Mouse (Mus musculus): ENCODE results near the gene A230072I06Rik.
A peak's percentile ranks its signal among the peaks of the same experiment; 100 is the strongest.

The A230072I06Rik gene

DNA sequence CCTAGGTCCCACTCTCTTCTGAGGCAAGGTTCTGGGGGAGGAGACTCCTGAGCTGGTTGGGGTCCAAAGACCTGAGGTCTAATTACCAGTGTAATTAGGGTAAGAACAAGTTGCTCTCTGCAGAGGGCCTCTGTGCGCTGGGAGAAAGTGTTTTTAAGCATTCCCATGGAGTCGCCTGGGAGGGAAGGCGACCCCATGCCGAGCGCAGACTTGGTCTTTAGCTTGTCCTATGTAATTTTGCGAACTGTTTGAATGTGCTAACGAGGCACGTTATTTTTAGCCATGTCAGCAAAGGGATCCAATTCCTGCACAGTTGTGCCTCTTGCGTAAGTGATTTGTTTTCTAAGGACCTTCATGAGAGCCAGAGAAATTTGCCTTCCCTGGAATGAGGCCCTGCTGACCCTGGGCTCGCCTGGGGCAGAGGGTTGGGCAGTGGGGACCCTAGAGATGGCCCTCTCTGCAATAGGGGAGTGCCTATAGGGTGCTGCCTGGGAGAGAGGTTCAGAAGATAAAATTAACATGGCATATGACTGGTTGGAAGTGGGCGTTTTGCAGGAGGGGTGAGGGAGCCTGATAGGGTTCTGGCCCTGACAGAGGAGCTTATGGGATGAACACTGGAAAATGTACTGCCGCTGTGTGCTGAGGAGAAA lies at the start of gene A230072I06Rik:
A230072I06Rik (plus strand) TSS at position 157 of the 650 bp plus-strand sequence.
- DNase-seq (ENCODE audit: extremely low spot score, low spot score), result no peak

DNA sequence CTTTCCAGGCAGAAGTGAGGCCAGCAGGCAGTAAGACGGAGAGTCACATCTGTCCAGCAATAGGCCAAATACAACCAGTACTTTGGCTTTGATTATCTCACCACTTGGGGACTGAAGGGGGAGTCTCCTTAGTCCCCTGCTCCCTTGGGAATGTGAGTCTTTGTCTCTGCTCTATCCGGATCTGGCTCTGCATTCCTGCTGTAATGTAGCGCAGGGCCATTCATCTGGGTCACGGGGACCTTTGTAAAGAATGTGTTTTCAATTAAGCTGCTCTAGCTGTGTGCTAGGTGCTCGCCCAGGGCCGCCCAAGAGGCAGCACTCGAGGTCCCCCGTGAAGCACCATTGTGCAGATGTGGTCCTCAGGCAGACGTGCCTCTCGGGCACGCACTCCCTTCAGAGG lies 44.6 kb upstream of the A230072I06Rik start:
- peak; percentile 18 for DNase-seq (ENCODE audit: extremely low spot score, low spot score)

DNA sequence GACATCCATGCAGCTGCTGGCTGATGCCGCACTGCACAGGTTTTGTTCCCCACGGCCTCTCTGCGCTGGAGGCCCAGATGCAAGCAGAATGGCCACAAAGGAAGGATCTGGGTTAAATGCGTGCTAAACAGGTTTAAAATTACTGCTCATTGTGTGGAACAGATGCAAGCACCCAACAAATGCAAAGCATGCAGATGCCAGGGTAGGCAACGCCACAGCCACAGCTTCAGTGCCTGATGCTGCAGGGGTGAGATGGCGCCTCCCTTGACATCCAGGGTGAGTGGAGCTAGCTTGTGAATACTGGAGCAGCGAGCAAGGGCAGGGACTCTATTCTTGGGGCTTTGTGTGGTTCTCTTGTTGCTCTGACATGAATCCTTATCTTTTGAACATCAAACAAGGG lies 39.8 kb upstream of the A230072I06Rik start:
- DNase-seq (ENCODE audit: extremely low spot score, low spot score), result no peak

DNA sequence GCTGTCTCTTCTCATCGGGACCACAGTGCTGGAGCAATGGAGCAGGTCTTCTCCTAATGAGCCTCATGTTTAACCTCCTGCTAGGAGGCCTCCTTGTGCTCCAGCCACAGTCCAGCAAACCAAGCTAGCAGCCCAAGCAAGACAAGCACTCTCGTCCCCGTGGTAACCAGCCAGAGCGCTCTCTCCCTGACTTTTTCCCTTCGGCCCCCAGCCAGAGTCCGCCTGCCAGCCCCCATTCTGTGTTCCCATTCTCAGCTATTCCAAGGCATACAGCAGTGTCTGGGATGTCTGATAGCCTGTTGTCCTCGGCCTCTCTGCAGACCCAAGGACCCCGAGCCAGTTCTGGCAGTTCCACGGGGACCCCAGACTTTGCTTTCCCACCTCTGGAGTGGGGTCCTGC lies 38.5 kb upstream of the A230072I06Rik start:
- DNase-seq (ENCODE audit: extremely low spot score, low spot score), result no peak

DNA sequence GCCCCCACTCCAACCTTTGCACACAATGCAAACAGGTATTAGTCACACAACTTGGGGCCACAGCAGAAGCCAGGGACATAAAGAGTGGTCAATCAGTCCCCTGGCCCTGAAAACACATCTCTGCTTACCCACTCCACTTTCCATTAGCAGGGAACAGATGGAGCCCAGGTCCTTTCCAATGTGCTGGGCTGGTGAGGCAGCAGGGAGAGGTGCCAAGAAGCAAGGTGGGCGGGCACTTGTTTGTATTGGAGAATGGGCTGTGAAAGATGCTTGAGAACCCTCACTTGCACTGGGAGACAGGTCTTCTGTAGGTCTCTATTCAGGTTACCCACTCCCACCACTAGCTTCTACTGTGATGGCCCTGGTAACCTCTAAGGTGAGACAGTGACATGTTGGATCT lies 34.9 kb upstream of the A230072I06Rik start:
- DNase-seq (ENCODE audit: extremely low spot score, low spot score), result no peak

DNA sequence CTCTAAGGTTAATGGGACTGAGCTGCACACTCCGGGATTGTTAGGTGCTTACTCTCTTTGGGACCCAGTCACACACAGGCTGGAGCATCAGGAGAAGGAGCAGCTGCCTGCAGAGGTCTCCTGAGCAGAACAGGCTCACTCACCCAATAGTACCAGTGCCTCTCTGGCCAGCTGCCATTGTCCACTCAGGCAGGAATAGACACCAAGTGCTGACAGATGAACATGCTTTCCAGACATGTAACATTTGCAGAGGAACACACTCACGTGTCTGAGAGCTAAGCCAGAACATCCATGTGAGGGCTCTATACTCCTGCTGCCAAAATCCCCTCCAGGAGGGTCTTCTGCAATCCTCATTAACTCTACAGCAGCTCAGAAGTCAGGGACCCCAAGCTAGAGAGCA lies 18.7 kb upstream of the A230072I06Rik start:
- DNase-seq (ENCODE audit: extremely low spot score, low spot score), result no peak

DNA sequence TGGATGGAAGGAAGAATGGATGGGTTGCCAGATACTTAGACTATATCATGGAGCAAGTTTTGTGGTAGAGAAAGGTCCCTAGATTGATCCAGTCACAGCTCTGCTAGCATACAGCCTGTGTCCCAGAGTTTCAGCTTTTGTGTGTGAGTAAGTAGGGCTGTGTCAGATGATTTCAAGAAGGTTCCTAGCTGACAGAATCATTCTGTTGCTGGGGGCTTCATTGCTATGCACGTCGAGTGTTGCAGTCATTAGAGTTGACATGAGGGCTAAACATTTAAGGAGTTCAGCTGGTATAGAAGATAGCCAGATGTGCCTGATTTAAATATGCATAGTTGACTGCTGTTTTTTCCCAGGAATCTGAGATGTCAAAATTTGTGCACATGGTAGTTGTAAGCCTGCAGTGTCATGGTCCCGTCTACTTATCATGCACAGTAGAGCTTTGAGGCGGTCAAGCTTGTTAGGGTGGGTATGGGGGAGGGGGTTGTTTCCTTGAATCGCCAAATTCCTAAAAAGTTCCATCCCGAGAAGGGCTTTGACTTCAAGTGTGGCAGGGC lies 18.1 kb upstream of the A230072I06Rik start:
- no peak for DNase-seq (ENCODE audit: extremely low spot score, low spot score)

DNA sequence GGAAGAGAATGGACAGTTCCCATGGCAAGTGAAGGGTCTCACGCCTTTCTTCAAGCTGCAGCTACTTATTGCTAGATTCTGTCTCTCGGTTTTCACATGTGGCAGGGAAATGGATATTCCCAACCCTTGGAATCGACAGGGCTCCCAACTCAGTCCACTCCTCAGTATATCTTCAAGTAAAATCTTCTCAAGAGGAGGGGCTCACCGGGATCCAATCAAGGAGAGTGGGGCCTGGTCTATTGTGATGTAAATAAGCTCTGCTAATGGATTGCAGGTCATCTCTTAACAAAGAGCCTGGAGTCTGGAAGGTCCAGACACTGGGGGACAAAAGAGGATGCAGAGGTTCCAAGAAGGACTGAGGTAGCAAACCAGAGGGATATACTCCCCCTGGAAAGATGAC lies 17.1 kb upstream of the A230072I06Rik start:
- DNase-seq (ENCODE audit: extremely low spot score, low spot score), result no peak

DNA sequence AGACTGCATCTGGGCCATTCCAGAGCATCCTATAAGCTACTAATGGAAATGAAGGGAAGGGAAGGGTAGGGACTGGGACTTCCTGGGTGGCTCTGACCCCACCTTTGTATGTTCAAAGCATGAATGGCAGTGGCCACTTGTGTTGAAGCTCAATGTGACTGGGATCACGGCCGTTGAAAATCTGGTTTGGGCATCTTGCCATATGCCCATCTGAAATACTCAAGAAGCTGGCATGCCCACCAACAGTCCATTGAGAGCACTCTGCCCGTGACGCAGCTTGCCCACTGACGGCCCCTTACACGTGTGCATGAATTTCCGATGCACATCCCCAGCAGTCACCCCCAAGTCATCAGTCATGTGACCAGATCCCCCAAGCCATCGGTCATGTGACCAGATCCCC lies 13.6 kb upstream of the A230072I06Rik start:
- no peak for DNase-seq (ENCODE audit: extremely low spot score, low spot score)

DNA sequence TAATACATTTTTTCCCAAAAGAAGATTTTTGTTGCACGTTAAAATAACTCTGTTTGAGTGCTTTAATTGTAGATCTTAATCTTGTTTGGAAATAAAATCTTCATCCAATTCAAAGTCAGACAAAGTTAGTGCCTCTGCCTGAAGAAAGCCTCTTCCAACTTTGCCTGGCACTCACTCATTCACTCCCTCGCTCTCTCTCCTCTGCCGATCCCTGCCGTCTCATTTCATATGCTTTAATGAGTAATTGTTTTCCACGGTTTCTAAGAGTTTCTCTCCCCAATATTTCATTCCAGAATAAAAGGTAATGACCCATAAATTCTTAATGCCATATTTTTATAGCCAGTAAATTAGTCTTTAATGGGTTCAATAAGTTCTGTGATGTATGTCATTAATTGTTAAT lies 10.8 kb upstream of the A230072I06Rik start:
- no peak for DNase-seq (ENCODE audit: extremely low spot score, low spot score)

DNA sequence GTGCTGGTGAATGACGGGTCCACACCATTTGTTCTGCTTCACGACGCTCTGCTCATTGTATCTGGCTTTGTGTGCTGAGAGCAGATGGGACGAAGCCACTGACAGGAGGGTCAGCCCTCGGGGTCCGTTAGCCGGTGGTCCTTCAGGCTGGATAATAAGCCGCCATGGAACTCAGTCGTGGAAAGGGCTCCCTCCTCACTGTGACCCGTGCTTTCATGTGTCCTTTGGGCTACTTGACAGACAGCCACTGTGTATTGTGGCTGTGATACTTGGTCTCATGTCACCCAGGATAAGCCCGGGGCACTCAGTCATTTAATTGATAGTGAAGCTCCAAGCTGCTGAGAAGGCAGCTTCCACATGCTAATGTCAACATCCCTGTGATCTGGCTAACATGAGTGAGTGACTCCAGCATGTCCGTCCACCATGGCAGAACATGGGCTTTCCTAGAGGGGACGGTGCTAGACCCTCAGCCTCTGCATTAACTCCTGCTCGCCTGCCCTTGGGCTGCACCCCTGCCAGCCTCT lies 10.3 kb upstream of the A230072I06Rik start:
- DNase-seq (ENCODE audit: extremely low spot score, low spot score), result peak; percentile 32

DNA sequence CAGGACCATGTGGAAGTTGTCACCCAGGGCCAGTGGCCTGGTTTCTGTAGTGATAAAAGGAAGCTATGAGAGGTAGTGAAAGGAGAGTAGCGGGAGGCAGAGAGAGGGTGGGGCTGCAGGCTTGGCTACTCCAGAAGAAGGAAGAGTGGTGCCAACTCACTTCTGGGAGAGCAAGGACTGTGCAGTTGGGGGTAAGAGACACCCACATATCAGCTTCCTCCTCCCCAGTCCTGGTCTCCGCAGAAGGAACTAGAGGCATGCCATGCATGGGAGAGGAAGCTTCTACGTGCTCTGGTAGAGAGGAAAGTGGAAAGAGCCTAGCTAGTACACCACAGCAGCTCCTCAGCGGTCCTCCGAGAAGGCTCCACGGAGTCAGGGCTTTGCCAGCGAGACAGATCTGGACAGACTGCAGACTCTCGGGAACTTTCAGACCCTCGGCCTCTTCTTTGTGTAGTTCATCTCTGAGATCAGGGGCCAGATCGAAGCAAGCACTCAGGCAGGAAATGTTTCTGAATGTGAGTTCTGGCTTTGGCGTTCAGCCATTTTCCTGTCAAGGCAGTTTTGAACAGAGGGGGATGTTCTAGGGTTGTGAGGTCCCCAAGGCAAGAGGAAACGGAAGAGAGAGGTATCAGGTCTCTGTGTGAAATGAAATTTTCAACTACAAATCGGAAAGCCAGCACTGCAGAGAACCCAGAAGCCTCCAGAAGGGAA lies 1.0 kb downstream of the A230072I06Rik start:
- DNase-seq (ENCODE audit: extremely low spot score, low spot score), result no peak

DNA sequence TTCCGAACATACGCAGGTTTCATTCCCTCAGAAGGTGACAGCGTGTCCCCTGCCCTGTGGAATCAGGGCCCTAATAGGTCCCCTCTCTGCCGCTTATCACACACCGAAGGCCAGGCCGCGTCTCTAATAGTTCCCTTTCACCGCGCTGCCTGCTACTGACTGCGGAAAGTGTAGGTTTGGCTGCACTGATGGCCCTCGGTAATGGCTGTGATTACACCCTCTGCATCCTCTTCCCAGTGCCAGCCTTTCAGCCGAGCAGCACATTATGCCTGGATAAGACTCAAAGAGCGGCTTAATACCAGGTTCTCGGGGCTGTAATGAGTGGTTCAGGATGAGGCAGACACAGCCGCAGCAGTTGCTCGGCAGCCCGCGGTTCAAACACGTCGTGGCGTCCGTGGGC lies 3.5 kb downstream of the A230072I06Rik start:
- no peak for DNase-seq (ENCODE audit: extremely low spot score, low spot score)

DNA sequence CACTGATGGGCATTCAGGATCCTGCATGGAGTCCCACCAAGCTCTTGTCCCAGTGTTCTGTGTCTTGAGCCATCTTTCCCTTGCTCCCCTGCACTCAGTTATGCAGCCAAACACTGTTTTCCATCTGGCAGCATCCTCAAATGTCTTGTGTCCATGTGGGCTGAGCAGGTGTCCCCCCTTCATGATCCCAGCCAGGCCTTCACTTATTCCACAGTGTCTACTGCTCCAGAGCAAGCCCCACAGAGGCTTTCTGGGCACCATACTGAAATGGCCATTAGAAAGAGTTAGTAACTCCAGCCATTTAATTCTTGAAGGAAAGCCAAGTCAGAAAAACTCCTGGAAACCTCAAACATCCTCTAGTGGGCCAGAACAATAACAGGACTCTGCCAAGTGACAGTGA lies 11.9 kb downstream of the A230072I06Rik start:
- no peak for DNase-seq (ENCODE audit: extremely low spot score, low spot score)

DNA sequence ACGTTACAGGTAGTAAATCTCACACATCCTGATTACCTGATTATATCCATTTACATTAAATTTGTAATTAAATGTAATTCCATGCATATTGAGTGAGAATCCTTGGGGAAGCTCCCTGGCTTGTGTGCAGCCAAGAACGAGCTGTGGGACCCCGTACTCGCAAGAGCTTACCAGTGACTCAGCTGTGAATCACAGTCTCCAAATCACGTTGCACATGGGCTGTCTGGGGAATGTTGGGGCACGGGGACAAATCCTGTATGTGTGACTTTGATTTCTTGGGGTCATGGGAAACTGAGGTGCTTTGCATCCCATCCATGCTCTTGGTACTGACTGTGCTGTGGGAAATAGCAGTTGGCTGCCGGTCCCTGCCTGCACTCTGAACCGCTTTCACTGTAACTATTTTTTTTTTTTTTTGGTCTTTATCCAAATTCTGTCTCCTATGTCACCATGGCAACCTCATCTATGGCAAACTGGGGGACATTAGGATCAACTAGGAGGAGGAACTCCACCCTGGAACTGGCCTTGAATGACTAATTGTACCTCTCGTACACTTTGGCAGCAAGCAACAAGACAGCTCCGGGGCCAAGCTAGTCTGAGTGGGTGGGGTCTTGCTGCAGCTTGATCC lies 19.8 kb downstream of the A230072I06Rik start:
- no peak for DNase-seq (ENCODE audit: extremely low spot score, low spot score)

DNA sequence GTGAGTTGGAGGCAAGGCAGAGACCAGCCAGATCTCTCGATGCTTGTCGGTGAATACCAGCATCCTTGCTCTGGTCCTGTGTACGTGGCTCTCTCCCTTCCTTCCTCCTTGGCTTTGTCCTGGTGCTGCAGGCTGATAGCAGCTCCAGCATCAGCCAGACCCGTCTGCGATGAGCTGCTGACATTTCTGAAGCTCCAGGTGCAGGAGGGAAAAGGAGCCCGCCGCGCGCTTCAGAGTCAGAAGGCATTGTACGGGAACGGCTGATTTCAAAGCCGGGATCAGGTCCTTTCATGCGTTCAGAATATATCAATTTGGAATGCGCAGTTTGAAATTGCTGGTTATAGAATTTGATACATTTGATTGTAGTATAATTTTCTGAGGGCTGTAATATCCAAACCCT lies 23.4 kb downstream of the A230072I06Rik start:
- no peak for DNase-seq (ENCODE audit: extremely low spot score, low spot score)

DNA sequence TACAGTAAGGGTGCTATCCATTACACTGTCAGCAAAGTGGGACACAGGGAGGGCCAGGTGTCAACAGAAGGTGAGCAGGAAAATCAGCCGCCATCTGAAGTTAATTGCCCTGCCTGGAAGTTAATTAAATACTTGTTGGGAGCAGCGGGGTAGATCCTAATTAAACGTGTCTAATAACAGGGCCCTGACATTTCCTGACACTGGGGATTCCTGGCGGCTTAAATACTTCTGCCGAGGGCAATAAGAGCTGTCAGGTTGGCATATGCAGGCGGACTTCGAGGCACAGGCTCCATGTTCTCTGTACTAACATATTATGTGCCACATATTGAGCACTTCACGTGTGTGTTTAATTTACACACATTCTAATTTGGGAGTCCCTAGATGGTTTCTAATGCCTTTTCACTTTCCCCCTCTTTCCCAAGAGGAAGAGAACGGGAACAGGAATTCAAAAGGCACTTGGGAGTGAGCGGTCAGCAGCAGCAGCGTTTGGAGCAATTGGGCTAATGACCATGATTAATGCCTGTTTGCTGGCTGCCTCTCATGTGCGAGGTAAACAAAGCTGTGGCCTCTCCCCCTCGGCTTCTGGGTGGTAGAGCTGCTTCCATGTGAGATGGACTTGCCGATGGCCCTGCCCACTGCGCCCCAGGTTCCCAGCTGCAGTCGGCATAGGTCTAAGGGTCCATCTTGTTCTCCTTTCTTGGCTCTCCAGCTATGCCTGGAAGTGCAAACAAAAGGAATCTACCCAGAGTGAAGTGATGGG lies 34.5 kb downstream of the A230072I06Rik start:
- DNase-seq (ENCODE audit: extremely low spot score, low spot score), result no peak

DNA sequence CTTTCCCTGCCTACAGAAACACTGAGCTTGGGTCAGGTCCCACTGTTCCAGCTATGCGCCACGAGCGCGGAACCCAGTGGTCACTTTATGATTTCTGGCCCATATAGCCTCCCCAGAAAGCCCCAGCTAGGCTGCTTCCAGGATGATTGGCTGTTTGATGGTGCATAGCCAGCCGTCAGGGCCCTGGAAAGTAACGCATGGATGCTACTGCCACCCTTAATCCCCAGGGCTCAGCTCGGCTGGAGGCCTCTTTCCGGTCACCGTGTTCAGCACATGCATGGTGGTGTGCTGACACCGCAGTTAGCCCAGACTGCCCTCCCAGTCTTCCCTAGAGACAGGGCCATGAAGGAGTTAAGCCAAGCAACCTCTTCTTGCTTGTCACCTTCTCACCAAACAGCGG lies 35.6 kb downstream of the A230072I06Rik start:
- DNase-seq (ENCODE audit: extremely low spot score, low spot score), result no peak

DNA sequence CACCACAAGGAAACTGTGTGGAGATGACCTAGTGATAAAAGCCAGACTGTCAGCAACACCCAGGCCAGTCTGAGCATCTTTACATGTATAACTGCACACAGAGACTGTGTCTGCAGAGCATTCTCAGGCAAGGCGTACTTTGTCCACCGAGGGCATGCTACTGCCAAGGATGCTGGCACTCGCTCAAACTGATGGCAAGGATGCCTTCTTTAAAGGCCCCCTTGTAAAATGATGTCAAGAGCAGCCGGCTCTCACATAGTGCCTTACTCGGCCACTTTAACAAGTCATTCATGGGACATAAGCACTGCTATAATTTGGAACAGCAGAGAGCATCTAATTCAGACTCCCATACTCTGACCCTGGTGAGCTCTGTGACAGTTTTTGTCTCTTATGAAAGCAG lies 36.6 kb downstream of the A230072I06Rik start:
- no peak for DNase-seq (ENCODE audit: extremely low spot score, low spot score)

DNA sequence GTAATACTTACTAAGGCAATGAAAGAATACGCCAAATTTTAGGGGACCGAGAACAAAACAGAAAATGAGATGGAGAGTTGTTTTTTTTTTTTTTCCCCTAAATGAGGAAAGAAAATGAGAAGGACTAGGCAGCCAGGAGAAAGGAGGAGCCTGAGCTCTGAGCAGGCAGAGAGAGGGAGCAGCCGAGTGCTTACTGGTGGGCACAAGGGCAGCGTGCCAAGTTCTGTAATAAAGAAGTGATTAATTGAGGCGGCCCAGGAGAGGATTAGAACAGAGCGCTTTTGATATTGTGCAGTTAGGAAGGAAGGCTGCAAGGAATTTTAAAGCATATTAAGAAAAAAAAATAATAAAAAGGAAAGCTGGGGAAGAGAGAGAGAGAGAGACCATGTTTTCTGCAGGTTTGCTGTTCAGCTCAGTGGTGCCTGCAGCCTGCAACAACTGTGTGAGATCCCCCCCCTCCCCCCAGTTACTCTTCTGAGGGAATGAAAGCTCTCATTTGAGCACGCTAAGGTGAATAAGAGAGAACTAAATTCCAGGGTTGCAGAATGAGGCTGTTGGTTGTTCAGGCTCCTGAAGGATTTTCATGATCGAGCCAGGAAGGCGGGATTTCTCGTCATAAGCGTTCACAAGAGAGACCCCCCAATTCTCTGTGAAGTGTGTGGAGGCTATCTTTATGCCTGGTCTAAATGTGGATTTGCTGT lies 41.3 kb downstream of the A230072I06Rik start:
- DNase-seq (ENCODE audit: extremely low spot score, low spot score), result no peak

DNA sequence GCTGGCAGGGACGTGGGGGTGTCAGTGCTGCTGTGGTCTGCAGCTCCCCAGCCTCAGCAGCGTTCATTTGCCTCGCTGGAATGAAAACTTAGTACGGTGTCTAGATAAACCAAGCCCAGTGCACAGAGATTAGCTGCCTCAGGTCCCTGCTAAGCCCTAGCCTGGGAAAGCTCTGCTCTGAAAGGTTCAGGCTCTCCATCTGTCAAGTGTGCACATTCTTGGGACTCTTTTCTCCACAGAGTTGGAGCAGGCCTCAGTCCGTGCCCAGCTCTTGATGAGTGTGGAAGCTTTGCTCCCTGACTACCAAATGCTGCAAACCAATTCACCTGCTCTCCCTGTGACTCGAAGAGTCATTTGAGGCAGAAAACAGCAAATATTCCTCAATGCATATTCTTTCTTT lies 43.5 kb downstream of the A230072I06Rik start:
- DNase-seq (ENCODE audit: extremely low spot score, low spot score), result no peak

Data from neural tube, embryonic 10.5 days (tissue).